Mouse (Mus musculus): Measurements from ENCODE around the gene Dhx35.

DNA sequence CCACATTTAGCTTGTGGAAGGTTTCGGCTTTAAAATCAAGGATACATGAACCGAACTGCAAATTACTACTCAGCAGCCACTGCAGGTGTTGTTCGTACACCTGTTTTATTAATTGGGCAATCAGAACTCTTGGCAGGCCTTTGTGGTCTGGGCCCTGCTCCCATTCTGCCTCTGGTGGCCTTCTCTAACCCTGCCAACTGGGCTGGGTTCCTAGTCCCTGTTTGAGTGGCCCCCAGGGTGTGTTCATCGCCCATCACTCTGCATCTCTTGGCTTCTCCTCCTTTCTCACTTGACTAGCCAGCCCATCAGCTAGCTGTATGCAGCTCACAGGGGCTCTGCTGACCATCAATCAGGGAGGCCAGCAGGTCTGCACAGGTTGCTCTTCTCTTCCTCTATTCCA, 17.9 kb upstream of the Dhx35 start:
- TF ChIP-seq CTCF (conservative IDR thresholded peaks at IDR 0.05; ENCODE audit: insufficient read depth, insufficient read length, low read depth, low read length) = no peak
- no peak for TF ChIP-seq POLR2A (IDR thresholded peaks at IDR 0.05; ENCODE audit: low read depth, low read length)
